Mouse (Mus musculus): Measurements from ENCODE around the gene Haspin. TPM values are rescaled to one million over a fixed set of nuclear protein-coding genes. Genes with fewer than 3 reads are reported as not detected.
A peak's percentile ranks its signal among the peaks of the same experiment; 100 is the strongest.

Gene Haspin
- polyA plus RNA-seq, 1 experiment, result 8.6 TPM

- Histone ChIP-seq H3K36me3 (ENCODE audit: control insufficient read depth, insufficient read depth, low read length) (no peaks in the 10 kb centered on the region), H3K4me3 (ENCODE audit: control insufficient read depth, insufficient read depth, low read length) (no peak overlapping the region)
These were observed 39.2 kb downstream of the Haspin start for GRCm38 (mm10) chr11:73098860-73099259.

GRCm38 (mm10) chr11:73094231-73094995 lies 43.7 kb downstream of the Haspin start:
- TF ChIP-seq POLR2A (IDR thresholded peaks at IDR 0.05; ENCODE audit: control insufficient read depth, extremely low read depth, insufficient read depth, low read length, poor library complexity), result no peak
- TF ChIP-seq CTCF (IDR thresholded peaks at IDR 0.05; ENCODE audit: borderline replicate concordance, control insufficient read depth, extremely low read depth, insufficient read depth, low read length, poor library complexity), result no peak
- whole genome bisulfite sequencing, result 13% methylated on average over 11 of the region's 11 CpGs
- peaks cover 37% of the 10 kb centered on the region for H3K4me1 ChIP-seq (replicated peaks; ENCODE audit: control insufficient read depth, insufficient read depth, low read length)
- peak; percentile 33 for DNase-seq
- no peaks in the 10 kb centered on the region for H3K27me3 ChIP-seq (ENCODE audit: control insufficient read depth, insufficient read depth, low read length)
- no peak overlapping the region for H3K4me3 ChIP-seq (ENCODE audit: control insufficient read depth, insufficient read depth, low read length)
- H3K36me3 ChIP-seq (ENCODE audit: control insufficient read depth, insufficient read depth, low read length), result no peaks in the 10 kb centered on the region
- peak overlapping the region; percentile 59; the same call in 1 of the 2 replicates for H3K27ac ChIP-seq (ENCODE audit: control insufficient read depth, insufficient read depth, low read length)

More at GRCm38 (mm10) chr11:73098860-73099259, 39.2 kb downstream of the Haspin start:
- TF ChIP-seq CTCF (IDR thresholded peaks at IDR 0.05; ENCODE audit: borderline replicate concordance, control insufficient read depth, extremely low read depth, insufficient read depth, low read length, poor library complexity), result no peak
- TF ChIP-seq POLR2A (IDR thresholded peaks at IDR 0.05; ENCODE audit: control insufficient read depth, extremely low read depth, insufficient read depth, low read length, poor library complexity), result no peak
- 80% methylated on average over 5 of the region's 5 CpGs for WGBS
- Histone ChIP-seq H3K4me1 (replicated peaks; ENCODE audit: control insufficient read depth, insufficient read depth, low read length) (peaks cover 24% of the 10 kb centered on the region), H3K27ac (ENCODE audit: control insufficient read depth, insufficient read depth, low read length) (no peak overlapping the region), H3K27me3 (ENCODE audit: control insufficient read depth, insufficient read depth, low read length) (no peaks in the 10 kb centered on the region)
- DNase-seq, result no peak

GRCm38 (mm10) chr11:73092877-73093276 lies 45.2 kb downstream of the Haspin start:
- Histone ChIP-seq H3K27ac (ENCODE audit: control insufficient read depth, insufficient read depth, low read length) (peak overlapping the region; percentile 20; the same call in 1 of the 2 replicates), H3K27me3 (ENCODE audit: control insufficient read depth, insufficient read depth, low read length) (no peaks in the 10 kb centered on the region), H3K4me3 (ENCODE audit: control insufficient read depth, insufficient read depth, low read length) (no peak overlapping the region), H3K4me1 (replicated peaks; ENCODE audit: control insufficient read depth, insufficient read depth, low read length) (peaks cover 37% of the 10 kb centered on the region), H3K36me3 (ENCODE audit: control insufficient read depth, insufficient read depth, low read length) (no peaks in the 10 kb centered on the region)
- WGBS, result 39% methylated on average over 7 of the region's 7 CpGs
- no peak for TF ChIP-seq POLR2A (IDR thresholded peaks at IDR 0.05; ENCODE audit: control insufficient read depth, extremely low read depth, insufficient read depth, low read length, poor library complexity)
- TF ChIP-seq CTCF (IDR thresholded peaks at IDR 0.05; ENCODE audit: borderline replicate concordance, control insufficient read depth, extremely low read depth, insufficient read depth, low read length, poor library complexity), result no peak
- no peak for DNase-seq

- no peak for DNase-seq
- no peak for TF ChIP-seq CTCF (IDR thresholded peaks at IDR 0.05; ENCODE audit: borderline replicate concordance, control insufficient read depth, extremely low read depth, insufficient read depth, low read length, poor library complexity)
- Histone ChIP-seq H3K27ac (ENCODE audit: control insufficient read depth, insufficient read depth, low read length) (no peak overlapping the region; the same call in 1 of the 2 replicates), H3K36me3 (ENCODE audit: control insufficient read depth, insufficient read depth, low read length) (no peaks in the 10 kb centered on the region), H3K4me1 (replicated peaks; ENCODE audit: control insufficient read depth, insufficient read depth, low read length) (peaks cover 37% of the 10 kb centered on the region), H3K4me3 (ENCODE audit: control insufficient read depth, insufficient read depth, low read length) (no peak overlapping the region), H3K27me3 (ENCODE audit: control insufficient read depth, insufficient read depth, low read length) (no peaks in the 10 kb centered on the region)
- 92% methylated on average over 4 of the region's 4 CpGs for WGBS
These were observed 46.0 kb downstream of the Haspin start for GRCm38 (mm10) chr11:73092057-73092456.

- WGBS, result 88% methylated on average over 2 of the region's 2 CpGs
- DNase-seq, result no peak
- H3K4me3 ChIP-seq (ENCODE audit: control insufficient read depth, insufficient read depth, low read length), result peak overlapping the region; percentile 17
- peaks cover 32% of the 10 kb centered on the region for H3K4me1 ChIP-seq (replicated peaks; ENCODE audit: control insufficient read depth, insufficient read depth, low read length)
- no peaks in the 10 kb centered on the region for H3K36me3 ChIP-seq (ENCODE audit: control insufficient read depth, insufficient read depth, low read length)
- H3K27me3 ChIP-seq (ENCODE audit: control insufficient read depth, insufficient read depth, low read length), result no peaks in the 10 kb centered on the region
- H3K27ac ChIP-seq (ENCODE audit: control insufficient read depth, insufficient read depth, low read length), result peak overlapping the region; percentile 41; the same call in 1 of the 2 replicates
- no peak for TF ChIP-seq POLR2A (IDR thresholded peaks at IDR 0.05; ENCODE audit: control insufficient read depth, extremely low read depth, insufficient read depth, low read length, poor library complexity)
- no peak for TF ChIP-seq CTCF (IDR thresholded peaks at IDR 0.05; ENCODE audit: borderline replicate concordance, control insufficient read depth, extremely low read depth, insufficient read depth, low read length, poor library complexity)
These were observed 47.3 kb downstream of the Haspin start for GRCm38 (mm10) chr11:73090826-73091225.

GRCm38 (mm10) chr11:73090283-73090682 lies 47.8 kb downstream of the Haspin start, which contains the start of gene Itgae:
Gene Itgae (plus strand): TSS chr11:73090583.
- peak within 1 kb of the TSS; percentile 41; the same call in 1 of the 2 replicates for H3K27ac ChIP-seq (ENCODE audit: control insufficient read depth, insufficient read depth, low read length)
- WGBS, result 50% methylated on average over 4 of the region's 4 CpGs
- peak within 1 kb of the TSS; percentile 17 for H3K4me3 ChIP-seq (ENCODE audit: control insufficient read depth, insufficient read depth, low read length)
- no peak for TF ChIP-seq POLR2A (IDR thresholded peaks at IDR 0.05; ENCODE audit: control insufficient read depth, extremely low read depth, insufficient read depth, low read length, poor library complexity)
- TF ChIP-seq CTCF (IDR thresholded peaks at IDR 0.05; ENCODE audit: borderline replicate concordance, control insufficient read depth, extremely low read depth, insufficient read depth, low read length, poor library complexity), result no peak
- H3K27me3 ChIP-seq (ENCODE audit: control insufficient read depth, insufficient read depth, low read length), result no peaks in the 10 kb centered on the region
- peaks cover 28% of the 10 kb centered on the region for H3K4me1 ChIP-seq (replicated peaks; ENCODE audit: control insufficient read depth, insufficient read depth, low read length)
- H3K36me3 ChIP-seq (ENCODE audit: control insufficient read depth, insufficient read depth, low read length), result no peaks in the 10 kb centered on the region
- DNase-seq, result no peak

Measured in thymus, adult 2 months (tissue).